Mouse (Mus musculus): ENCODE data around the gene Ubac2. TPM values are rescaled to one million over a fixed set of nuclear protein-coding genes. Genes with fewer than 3 reads are reported as not detected.

Gene Ubac2
- total and polyA plus RNA-seq, 3 experiments = 32.8 to 40.1 (median 35.5) TPM

- Histone ChIP-seq H3K27ac (ENCODE audit: insufficient read depth, low read depth) (peak overlapping the region; percentile 69; the same call in 1 of the 2 replicates), H3K9me3 (replicated peaks; ENCODE audit: low read length) (no peaks in the 10 kb centered on the region), H3K4me3 (replicated peaks in 1 of 3; ENCODE audit: low read depth in 2 of 3, low read length in 2 of 3, poor library complexity in 1 of 3) (no peak overlapping the region), H3K79me2 (replicated peaks; ENCODE audit: control insufficient read depth, extremely low read depth, insufficient read depth, poor library complexity, severe bottlenecking) (no peaks in the 10 kb centered on the region), H3K36me3 (replicated peaks in 1 of 2; ENCODE audit: control insufficient read depth in 1 of 2, insufficient read depth in 1 of 2, low read length in 1 of 2) (peaks cover 0 to 27% of the 10 kb centered on the region in 2 experiments), H3K27me3 (replicated peaks) (no peaks in the 10 kb centered on the region), H3K4me2 (ENCODE audit: insufficient read depth, low read depth, poor library complexity, severe bottlenecking) (peak overlapping the region; percentile 39), H3K9ac (ENCODE audit: insufficient read depth, low read depth) (peak overlapping the region; percentile 8; the same call in 1 of the 2 replicates), H3K4me1 (ENCODE audit: control insufficient read depth in 1 of 2, insufficient read depth in 2 of 2) (peaks cover 11 to 53% of the 10 kb centered on the region in 2 experiments)
- dilution Hi-C loops (cut with MboI; ENCODE audit: extremely low pct_ligation_motif_present, extremely low pct_unique_long_range_greater_than_20kb, low sequenced_read_pairs) = no loop called here
- TF ChIP-seq NELFE (IDR thresholded peaks at IDR 0.05; ENCODE audit: low read depth, low read length) (no peak), ZNF384 (IDR thresholded peaks at IDR 0.05; ENCODE audit: low read depth, low read length) (0 out of 2 replicates have a peak, but pooled peaks have one; percentile 40), TBP (conservative IDR thresholded peaks at IDR 0.05; ENCODE audit: low read depth, low read length) (no peak), JUND (conservative IDR thresholded peaks at IDR 0.05; ENCODE audit: low read depth, low read length) (no peak), PAX5 (IDR thresholded peaks at IDR 0.05; ENCODE audit: low read length) (no peak), ZMIZ1 (IDR thresholded peaks at IDR 0.05; ENCODE audit: low read depth, low read length) (no peak), CHD1 (IDR thresholded peaks at IDR 0.05; ENCODE audit: low read depth, low read length) (no peak), KAT2A (IDR thresholded peaks at IDR 0.05; ENCODE audit: insufficient replicate concordance, low read length) (no peak), TCF12 (IDR thresholded peaks at IDR 0.05; ENCODE audit: low read depth, low read length) (no peak)
- in situ Hi-C loops (cut with MboI; ENCODE audit: low pct_ligation_motif_present, low pct_unique_long_range_greater_than_20kb, low sequenced_read_pairs) = no loop called here
- DNase-seq (ENCODE audit: extremely low read depth) = no peak
Observed at GRCm38 (mm10) chr14:121946728-121947127, 68.3 kb downstream of the Ubac2 start.

- H3K27ac ChIP-seq (ENCODE audit: insufficient read depth, low read depth) = no peak overlapping the region
- H3K79me2 ChIP-seq (replicated peaks; ENCODE audit: control insufficient read depth, extremely low read depth, insufficient read depth, poor library complexity, severe bottlenecking) = no peaks in the 10 kb centered on the region
Observed at GRCm38 (mm10) chr14:121947201-121947760, 68.9 kb downstream of the Ubac2 start.

GRCm38 (mm10) chr14:121947966-121948365 is 69.5 kb downstream of the Ubac2 start:
- Histone ChIP-seq H3K4me1 (ENCODE audit: control insufficient read depth in 1 of 2, insufficient read depth in 2 of 2) (peaks cover 11 to 57% of the 10 kb centered on the region in 2 experiments), H3K4me3 (replicated peaks in 1 of 3; ENCODE audit: low read depth in 2 of 3, low read length in 2 of 3, poor library complexity in 1 of 3) (no peak overlapping the region), H3K27me3 (replicated peaks) (no peaks in the 10 kb centered on the region), H3K9ac (ENCODE audit: insufficient read depth, low read depth) (no peak overlapping the region), H3K4me2 (ENCODE audit: insufficient read depth, low read depth, poor library complexity, severe bottlenecking) (no peak overlapping the region), H3K9me3 (replicated peaks; ENCODE audit: low read length) (no peaks in the 10 kb centered on the region), H3K27ac (ENCODE audit: insufficient read depth, low read depth) (no peak overlapping the region), H3K79me2 (replicated peaks; ENCODE audit: control insufficient read depth, extremely low read depth, insufficient read depth, poor library complexity, severe bottlenecking) (no peaks in the 10 kb centered on the region), H3K36me3 (replicated peaks in 1 of 2; ENCODE audit: control insufficient read depth in 1 of 2, insufficient read depth in 1 of 2, low read length in 1 of 2) (peaks cover 0 to 38% of the 10 kb centered on the region in 2 experiments)
- dilution Hi-C loops (cut with MboI; ENCODE audit: extremely low pct_ligation_motif_present, extremely low pct_unique_long_range_greater_than_20kb, low sequenced_read_pairs) (no loop called here), in situ Hi-C loops (cut with MboI; ENCODE audit: low pct_ligation_motif_present, low pct_unique_long_range_greater_than_20kb, low sequenced_read_pairs) (no loop called here)
- no peak for DNase-seq (ENCODE audit: extremely low read depth)
- no peak for TF ChIP-seq SMC3 (IDR thresholded peaks at IDR 0.05; ENCODE audit: low read depth, low read length)
- no peak for TF ChIP-seq CHD1 (IDR thresholded peaks at IDR 0.05; ENCODE audit: low read depth, low read length)
- no peak for TF ChIP-seq USF2 (conservative IDR thresholded peaks at IDR 0.05; ENCODE audit: low read depth, low read length)
- TF ChIP-seq NELFE (IDR thresholded peaks at IDR 0.05; ENCODE audit: low read depth, low read length) = no peak
- no peak for TF ChIP-seq NRF1 (IDR thresholded peaks at IDR 0.05; ENCODE audit: low read depth, low read length)
- TF ChIP-seq E2F4 (IDR thresholded peaks at IDR 0.05; ENCODE audit: insufficient replicate concordance, low read depth, low read length) = no peak
- TF ChIP-seq CHD2 (IDR thresholded peaks at IDR 0.05; ENCODE audit: low read length) = no peak
- TF ChIP-seq RAD21 (IDR thresholded peaks at IDR 0.05; ENCODE audit: low read depth, low read length) = no peak
- no peak for TF ChIP-seq EP300 (IDR thresholded peaks at IDR 0.05; ENCODE audit: low read length)
- TF ChIP-seq MAX (IDR thresholded peaks at IDR 0.05; ENCODE audit: low read length) = no peak
- no peak for TF ChIP-seq PAX5 (IDR thresholded peaks at IDR 0.05; ENCODE audit: low read length)
- TF ChIP-seq MEF2A (IDR thresholded peaks at IDR 0.05; ENCODE audit: borderline replicate concordance, low read depth, low read length) = no peak
- no peak for TF ChIP-seq MYC (IDR thresholded peaks at IDR 0.05; ENCODE audit: low read depth, low read length)

More at GRCm38 (mm10) chr14:121947201-121947760, 68.9 kb downstream of the Ubac2 start:
- Histone ChIP-seq H3K9ac (ENCODE audit: insufficient read depth, low read depth) (peak overlapping the region; percentile 8; the same call in 1 of the 2 replicates), H3K4me2 (ENCODE audit: insufficient read depth, low read depth, poor library complexity, severe bottlenecking) (peak overlapping the region; percentile 39), H3K4me3 (replicated peaks in 1 of 3; ENCODE audit: low read depth in 2 of 3, low read length in 2 of 3, poor library complexity in 1 of 3) (no peak overlapping the region), H3K4me1 (ENCODE audit: control insufficient read depth in 1 of 2, insufficient read depth in 2 of 2) (peaks cover 11 to 56% of the 10 kb centered on the region in 2 experiments), H3K27me3 (replicated peaks) (no peaks in the 10 kb centered on the region), H3K9me3 (replicated peaks; ENCODE audit: low read length) (no peaks in the 10 kb centered on the region), H3K36me3 (replicated peaks in 1 of 2; ENCODE audit: control insufficient read depth in 1 of 2, insufficient read depth in 1 of 2, low read length in 1 of 2) (peaks cover 0 to 32% of the 10 kb centered on the region in 2 experiments)
- dilution Hi-C loops (cut with MboI; ENCODE audit: extremely low pct_ligation_motif_present, extremely low pct_unique_long_range_greater_than_20kb, low sequenced_read_pairs) (no loop called here), in situ Hi-C loops (cut with MboI; ENCODE audit: low pct_ligation_motif_present, low pct_unique_long_range_greater_than_20kb, low sequenced_read_pairs) (no loop called here)
- no peak for DNase-seq (ENCODE audit: extremely low read depth)
- no peak for TF ChIP-seq MYC (IDR thresholded peaks at IDR 0.05; ENCODE audit: low read depth, low read length)
- TF ChIP-seq BHLHE40 (IDR thresholded peaks at IDR 0.05; ENCODE audit: low read depth, low read length) = 0 out of 2 replicates have a peak, but pooled peaks have one; percentile 24

Data from CH12.LX (cell line).